Mouse (Mus musculus) cerebellum, adult 11 months (tissue): ENCODE data around the gene Olfr799.

Experiments used
- DNase-seq: peaks from one replicate; pipeline ENCODE4 v3.0.0; 2022

Olfr799 gene

GRCm38 (mm10) chr10:129637184-129637583 lies at the start of gene Olfr799:
Olfr799 (plus strand) TSS chr10:129637484.
- DNase-seq: no peak

GRCm38 (mm10) chr10:129612470-129612869 lies 24.8 kb upstream of the Olfr799 start, which contains the start of gene Olfr796:
Olfr796 (minus strand) TSS chr10:129612570.
- no peak for DNase-seq

- no peak for DNase-seq
These were observed 15.6 kb upstream of the Olfr799 start for GRCm38 (mm10) chr10:129621724-129622123.

- DNase-seq: no peak
These were observed 14.0 kb upstream of the Olfr799 start for GRCm38 (mm10) chr10:129623251-129623650.

- DNase-seq: no peak
These were observed 9.4 kb upstream of the Olfr799 start, which contains the start of gene Olfr798 for GRCm38 (mm10) chr10:129627834-129628233. Olfr798 (minus strand) TSS chr10:129627934.

GRCm38 (mm10) chr10:129651763-129652162 lies 14.5 kb downstream of the Olfr799 start:
- no peak for DNase-seq

- no peak for DNase-seq
These were observed 20.1 kb downstream of the Olfr799 start, which contains the start of gene Olfr800 for GRCm38 (mm10) chr10:129657394-129657793. Olfr800 (plus strand) TSS chr10:129657694.

GRCm38 (mm10) chr10:129673765-129674164 lies 36.5 kb downstream of the Olfr799 start, which contains the start of gene Olfr801:
Olfr801 (minus strand) TSS chr10:129673865.
- no peak for DNase-seq

- DNase-seq: no peak
These were observed 50.8 kb downstream of the Olfr799 start, which contains the start of gene Olfr802 for GRCm38 (mm10) chr10:129688069-129688468. Olfr802 (minus strand) TSS chr10:129688169.

- no peak for DNase-seq
These were observed 56.9 kb downstream of the Olfr799 start, which contains the start of gene Olfr803 for GRCm38 (mm10) chr10:129694186-129694585. Olfr803 (minus strand) TSS chr10:129694286.
